Mouse (Mus musculus) gastrocnemius, postnatal 14 days (tissue): ENCODE measurements around the gene 4930590J08Rik. TPM values are rescaled to one million over a fixed set of nuclear protein-coding genes. Genes with fewer than 3 reads are reported as not detected.

Source experiments
- DNase-seq: peaks from one replicate; pipeline ENCODE4 v3.0.0; 2021; ENCODE audit warnings: mixed read lengths
- intact Hi-C: fragments of 180-260 bp; cut with DNase I; formaldehyde crosslinking; loops from one replicate; pipeline ENCODE4 v1.15.1; 2025; ENCODE audit warnings: low total_unique reads
- total RNA-seq, 2 experiments: library from RNA; stranded (reverse); gene quantifications; 2 replicates each; pipeline ENCODE4 v1.2.3; 2021

Gene 4930590J08Rik
- total RNA-seq, 2 experiments from 2014 or later: 0.74 to 1.0 TPM

DNA sequence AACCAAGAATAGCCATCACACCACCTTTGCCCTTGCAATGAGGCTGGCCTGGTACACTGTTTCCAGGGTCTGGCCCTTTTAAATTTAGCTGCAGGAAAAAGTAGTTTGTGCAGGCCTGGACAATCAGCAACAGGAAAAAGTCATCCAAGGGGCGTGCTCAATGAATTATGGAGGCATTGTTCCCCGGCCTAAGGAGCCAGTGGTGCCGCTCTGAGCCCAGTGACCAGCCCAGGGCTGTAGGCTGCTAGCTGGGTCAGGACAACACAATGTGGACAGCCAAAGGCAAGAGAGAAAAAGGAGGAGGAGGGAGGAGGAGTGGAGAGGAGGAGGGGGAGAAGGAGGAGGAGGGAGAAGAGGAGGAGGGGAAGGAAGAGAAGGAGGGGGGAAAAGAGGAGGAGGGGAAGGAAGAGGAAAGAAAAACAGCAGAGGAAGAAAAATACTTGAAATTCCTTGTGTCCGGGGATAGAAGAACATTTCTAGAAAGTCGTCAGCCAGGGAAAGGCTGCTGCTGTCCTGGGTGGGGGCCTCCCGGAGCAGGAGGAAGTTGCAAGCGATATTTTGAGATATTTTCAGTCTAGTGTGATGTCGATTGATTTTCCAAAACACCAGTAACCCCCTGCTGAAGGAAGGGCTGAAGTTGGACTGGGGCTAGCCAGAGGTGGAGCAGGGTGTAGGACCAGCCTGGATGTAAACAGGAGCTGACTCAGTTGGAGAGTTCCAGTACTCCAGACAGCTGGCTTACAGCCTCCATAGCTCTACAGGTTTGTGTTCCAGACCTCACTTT lies 57.6 kb downstream of the 4930590J08Rik start:
- intact Hi-C loops: no loop called here
- DNase-seq: peak; percentile 33

GRCm38 (mm10) chr6:91963429-91963828 lies 60.8 kb downstream of the 4930590J08Rik start:
- intact Hi-C loops: no loop called here

GRCm38 (mm10) chr6:91965060-91965459 lies 62.5 kb downstream of the 4930590J08Rik start:
- intact Hi-C loops: no loop called here
- DNase-seq: no peak

More at GRCm38 (mm10) chr6:91963429-91963828, 60.8 kb downstream of the 4930590J08Rik start:
- no peak for DNase-seq

GRCm38 (mm10) chr6:91966006-91966405 lies 63.4 kb downstream of the 4930590J08Rik start:
- intact Hi-C loops: no loop called here
- no peak for DNase-seq

DNA sequence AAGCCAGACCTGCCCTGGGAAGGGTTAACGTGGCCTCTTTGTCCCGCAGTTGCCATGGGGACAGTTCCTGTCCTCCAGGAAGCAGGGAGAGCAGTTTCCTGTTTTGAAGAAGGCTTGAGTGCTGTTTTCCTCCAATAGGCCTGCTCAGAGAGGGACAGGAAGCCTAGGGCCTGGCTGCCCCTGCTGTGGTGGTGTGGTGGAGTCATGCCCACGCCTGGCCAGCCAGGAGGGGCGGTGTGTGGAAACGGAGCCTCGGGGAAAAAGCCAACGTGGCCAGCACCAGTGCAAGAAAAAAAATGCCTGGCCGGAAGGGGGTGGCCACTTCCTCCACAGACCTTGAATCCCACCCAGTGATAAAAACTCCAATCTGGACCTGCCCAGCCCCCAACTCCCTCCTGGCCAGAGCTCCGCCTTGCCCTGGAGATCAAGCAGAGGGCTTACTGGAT lies 69.6 kb downstream of the 4930590J08Rik start:
- intact Hi-C loops: no loop called here
- peak; percentile 64 for DNase-seq

- intact Hi-C loops: no loop called here
- no peak for DNase-seq
Observed at GRCm38 (mm10) chr6:91973972-91974371, 71.4 kb downstream of the 4930590J08Rik start.

DNA sequence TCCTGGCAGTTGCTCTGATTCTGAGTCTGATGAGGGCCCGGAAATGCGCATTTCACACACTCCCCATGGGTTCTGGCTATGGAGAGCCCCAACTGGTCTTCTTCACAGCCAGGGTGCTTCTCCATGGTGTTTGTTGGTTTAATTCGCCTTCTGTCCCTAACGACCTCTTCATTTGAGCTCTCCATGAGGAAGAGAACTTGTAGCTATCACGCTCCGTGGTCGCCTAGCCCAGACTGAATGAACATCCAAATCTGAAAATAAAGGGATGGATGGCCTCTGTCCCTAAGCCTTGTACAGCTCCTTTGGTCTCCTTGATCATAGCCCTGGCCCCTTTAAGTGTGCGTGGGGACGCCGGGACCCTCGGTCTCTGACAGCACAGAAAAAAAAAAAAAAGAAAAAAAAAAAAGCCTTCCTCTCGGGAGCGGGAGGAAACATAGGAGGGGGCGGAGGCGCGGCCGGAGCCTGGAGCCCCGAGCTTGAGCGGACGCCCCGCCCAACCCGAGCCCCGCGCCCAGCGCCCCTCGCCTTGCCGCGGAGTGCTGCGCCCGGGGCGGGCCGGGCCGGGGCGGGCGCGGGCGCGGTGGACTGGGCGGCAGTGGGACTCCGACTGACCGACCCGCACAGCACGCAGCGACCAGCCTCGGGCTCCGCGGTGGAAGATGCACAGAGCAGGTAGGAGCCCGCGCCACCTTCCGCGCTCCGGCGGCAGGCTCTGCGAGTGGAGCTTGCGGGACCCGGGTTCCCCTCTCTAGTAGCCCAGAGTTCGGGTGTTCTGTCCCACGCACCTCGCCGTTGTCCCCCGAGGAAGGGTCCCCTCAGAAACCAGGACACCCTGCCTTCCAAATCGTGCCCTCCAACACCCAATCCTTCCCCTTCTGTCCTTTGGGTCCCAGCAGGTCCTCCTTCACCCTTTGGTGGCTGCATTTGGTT lies 76.0 kb downstream of the 4930590J08Rik start, which contains the start of gene Fgd5:
Gene Fgd5, plus strand, starts transcription at position 508 of the 930 bp plus-strand sequence.
- peak; percentile 56 for DNase-seq
- intact Hi-C loops: no loop called here

DNA sequence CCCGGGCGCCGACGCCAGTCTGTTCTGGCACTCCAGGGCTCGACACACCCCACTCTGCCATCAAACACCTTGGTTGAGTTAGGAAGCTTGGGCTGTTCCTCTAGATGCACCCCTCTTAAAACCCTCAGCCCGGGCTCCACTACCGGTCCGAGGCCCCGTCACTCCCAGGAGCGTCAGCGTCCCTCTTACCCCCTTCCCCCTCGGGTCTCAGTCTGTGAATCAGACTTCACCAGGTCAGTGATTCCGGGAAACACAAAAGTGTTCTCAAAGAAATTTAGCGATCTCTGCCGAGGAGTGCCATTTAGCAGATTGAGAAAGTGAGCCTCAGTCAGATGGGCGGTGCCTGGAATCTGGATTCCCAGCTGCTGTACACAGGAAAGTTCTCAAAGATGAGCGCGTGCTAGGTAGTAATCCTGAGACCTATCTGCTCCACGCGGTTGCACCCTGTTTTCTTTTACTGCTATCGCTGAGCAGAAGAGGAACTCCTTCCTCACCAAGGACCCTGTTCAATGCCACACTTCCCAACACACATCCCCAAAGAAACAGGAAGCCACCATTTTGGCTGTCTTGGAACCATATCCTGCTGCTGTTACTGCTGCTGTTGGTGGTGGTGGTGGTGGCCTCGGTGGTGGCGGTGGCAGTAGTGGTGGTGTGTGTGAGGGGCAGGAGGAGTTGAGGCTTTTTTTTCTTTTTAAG lies 76.8 kb downstream of the 4930590J08Rik start:
- DNase-seq: no peak
- intact Hi-C loops: no loop called here

DNA sequence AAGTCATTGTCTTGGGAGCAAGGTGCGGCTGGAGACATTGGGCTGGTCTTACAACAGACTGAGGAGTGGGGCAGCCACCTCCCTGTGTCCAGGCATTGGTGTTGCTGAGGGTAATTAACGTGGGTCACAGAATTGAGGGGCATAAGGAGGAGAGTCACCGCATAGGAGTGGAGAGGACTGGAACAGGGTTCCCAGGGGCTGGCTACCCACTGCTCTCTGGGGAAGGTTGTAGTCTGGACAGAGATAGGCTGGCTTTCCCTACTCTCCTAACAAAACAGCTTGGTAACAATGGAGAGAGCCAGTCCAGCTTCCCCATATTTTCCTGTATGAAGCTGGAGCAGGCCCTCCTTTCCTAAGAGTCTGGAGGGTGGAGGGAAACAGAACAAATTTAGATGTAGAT lies 77.4 kb downstream of the 4930590J08Rik start:
- no peak for DNase-seq
- intact Hi-C loops: no loop called here

DNA sequence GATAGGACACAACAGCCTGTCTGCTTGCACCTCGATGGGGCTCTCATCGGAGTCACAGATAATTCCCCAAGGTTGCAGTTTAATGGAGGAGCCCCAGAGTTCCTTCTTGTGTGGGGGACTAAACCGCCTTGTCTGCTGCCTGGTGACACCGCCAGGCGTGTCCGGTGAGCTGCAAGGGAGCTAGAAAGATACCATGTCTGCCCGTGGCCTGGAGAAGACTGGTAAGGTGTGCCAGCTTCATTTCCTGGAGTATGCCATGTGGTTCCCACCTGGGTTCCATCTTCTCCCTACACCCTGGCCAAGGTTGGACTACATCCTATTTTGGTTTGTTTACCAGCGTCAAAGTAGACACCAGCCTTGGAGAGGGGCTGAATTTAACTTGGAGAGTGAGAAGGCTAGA lies 87.5 kb downstream of the 4930590J08Rik start:
- no peak for DNase-seq
- intact Hi-C loops: no loop called here

GRCm38 (mm10) chr6:91992823-91993222 lies 90.2 kb downstream of the 4930590J08Rik start:
- intact Hi-C loops: no loop called here
- no peak for DNase-seq

- intact Hi-C loops: no loop called here
- no peak for DNase-seq
Observed at GRCm38 (mm10) chr6:91993795-91994505, 91.3 kb downstream of the 4930590J08Rik start.

DNA sequence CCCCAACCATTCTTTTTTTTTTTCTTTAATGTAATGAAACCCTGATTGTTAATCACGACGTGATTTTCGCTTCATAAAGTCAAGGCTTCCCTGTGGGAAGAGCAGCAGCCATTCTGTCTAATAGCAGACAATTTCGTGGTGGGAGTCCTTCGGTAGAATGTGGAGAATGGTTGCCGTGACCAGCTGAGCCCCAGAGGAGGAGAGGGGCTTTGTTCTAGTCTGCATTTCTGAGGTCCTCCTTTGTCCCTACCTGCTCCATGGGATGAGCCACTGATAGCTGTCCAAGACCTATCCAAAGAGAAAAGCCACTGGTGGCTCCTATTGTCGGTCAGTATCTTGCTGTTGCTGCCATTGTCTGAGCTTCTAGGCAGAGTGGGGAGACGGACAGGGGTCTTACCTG lies 93.5 kb downstream of the 4930590J08Rik start:
- intact Hi-C loops: no loop called here
- no peak for DNase-seq

Other genes starting within 250 kb of the 4930590J08Rik start
- gene Slc6a6, start 218.8 kb upstream of the 4930590J08Rik start, total RNA-seq: 10 to 100 TPM; 33.5 to 39.8 TPM
- 1 to 10 TPM; 2.6 to 4.0 TPM for gene Grip2, start 75.6 kb upstream of the 4930590J08Rik start, total RNA-seq
- gene Ccdc174, start 24.8 kb upstream of the 4930590J08Rik start, total RNA-seq: 1 to 10 TPM; 8.5 to 8.9 TPM
- gene Fgd5, start 76.1 kb downstream of the 4930590J08Rik start, total RNA-seq: 10 to 100 TPM; 15.5 to 15.8 TPM
- gene Nr2c2, start 188.6 kb downstream of the 4930590J08Rik start, total RNA-seq: 10 to 100 TPM; 20.4 to 24.0 TPM